Mouse (Mus musculus) fibroblast of lung, adult 2 months (primary cell): ENCODE measurements around the gene Prg3.

ENCODE experiments used
- DNase-seq: peaks from one replicate; pipeline ENCODE4 v3.0.0-alpha.2; 2011; ENCODE audit warnings: low read depth

Gene Prg3

GRCm38 (mm10) chr2:85038336-85038735 is 50.3 kb downstream of the Prg3 start:
- no peak for DNase-seq
